Mouse (Mus musculus): ENCODE measurements at regions not wholly inside any gene's neighbourhood (a gene's known extent, or its start where the extent isn't known, plus 50 kb on each side); places are given as distances from the start of the nearest gene placed in this dataset.
"Not testable (repeated sequence)": the region's sequence is repeated elsewhere in the genome, so short reads cannot be mapped to it uniquely, and the experiment has no call there.

- DNase-seq (ENCODE audit: low read depth), result no peak
Measured at GRCm38 (mm10) chr3:98968811-98969210, 75.8 kb upstream of the Hao2 start.

GRCm38 (mm10) chr3:98975777-98976176 is 82.7 kb upstream of the Hao2 start:
- peak; percentile 30 for DNase-seq (ENCODE audit: low read depth)

GRCm38 (mm10) chr3:98982787-98983186 is 89.7 kb upstream of the Hao2 start:
- no peak for DNase-seq (ENCODE audit: low read depth)

DNA sequence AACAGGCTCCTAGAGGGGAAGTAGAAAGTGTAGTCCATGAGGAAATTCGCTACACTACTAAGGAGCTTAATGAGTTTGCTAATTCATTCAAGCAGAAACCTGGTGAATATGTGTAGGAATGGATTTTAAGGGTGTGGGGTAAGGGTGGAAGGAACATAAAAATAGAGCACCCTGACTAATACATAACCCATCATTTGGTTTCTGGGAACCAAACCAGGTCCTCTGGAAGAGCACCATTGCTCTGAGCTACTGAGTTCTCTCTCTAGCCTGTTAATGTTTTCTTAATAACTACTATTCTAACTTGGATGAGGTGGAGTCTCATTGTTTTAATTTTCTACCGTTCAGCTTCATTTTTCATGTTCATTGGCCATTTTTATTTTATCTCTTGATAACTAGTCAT is 94.2 kb upstream of the Hao2 start:
- DNase-seq (ENCODE audit: low read depth), result not testable (repeated sequence)

DNA sequence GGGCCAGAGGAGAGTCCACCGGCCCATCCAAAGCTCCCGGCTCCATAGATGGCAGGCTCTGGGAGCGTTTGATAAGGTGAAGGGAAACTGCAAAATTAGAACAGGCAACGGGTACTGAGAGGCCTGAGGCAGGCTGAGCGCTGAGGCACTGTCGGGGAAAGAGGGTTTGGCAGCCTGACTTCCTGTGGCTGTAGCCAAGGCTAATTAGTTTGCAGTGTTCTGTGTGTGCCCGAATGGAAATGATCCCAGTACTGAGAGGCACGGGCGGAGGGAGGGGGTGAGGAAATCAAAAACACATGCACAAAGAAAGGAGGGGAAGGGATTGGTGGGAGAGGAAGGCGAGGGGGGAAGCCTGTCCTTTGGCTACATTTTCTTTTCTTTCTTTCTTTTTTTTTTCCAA is 97.8 kb upstream of the Hao2 start:
- no peak for DNase-seq (ENCODE audit: low read depth)

DNA sequence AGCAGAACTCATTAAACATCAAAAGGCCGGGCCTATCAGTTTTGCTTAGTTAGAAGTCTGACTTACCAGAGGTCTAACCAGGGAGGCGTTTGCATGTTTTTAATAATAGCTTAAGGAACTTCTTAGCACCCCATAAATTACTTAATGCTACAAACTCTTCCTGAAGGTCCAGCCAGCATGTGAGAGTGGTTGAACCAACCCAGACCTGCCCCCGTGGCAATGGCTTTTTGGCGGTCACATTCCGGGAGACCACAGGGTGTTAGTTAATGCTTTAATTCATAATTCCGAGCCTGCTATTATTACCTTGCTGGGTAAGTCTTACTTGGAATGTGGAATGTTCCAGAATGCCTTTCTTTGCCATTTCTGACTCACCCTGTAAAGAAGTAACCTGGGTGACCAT is 98.2 kb upstream of the Hao2 start:
- DNase-seq (ENCODE audit: low read depth), result no peak

DNA sequence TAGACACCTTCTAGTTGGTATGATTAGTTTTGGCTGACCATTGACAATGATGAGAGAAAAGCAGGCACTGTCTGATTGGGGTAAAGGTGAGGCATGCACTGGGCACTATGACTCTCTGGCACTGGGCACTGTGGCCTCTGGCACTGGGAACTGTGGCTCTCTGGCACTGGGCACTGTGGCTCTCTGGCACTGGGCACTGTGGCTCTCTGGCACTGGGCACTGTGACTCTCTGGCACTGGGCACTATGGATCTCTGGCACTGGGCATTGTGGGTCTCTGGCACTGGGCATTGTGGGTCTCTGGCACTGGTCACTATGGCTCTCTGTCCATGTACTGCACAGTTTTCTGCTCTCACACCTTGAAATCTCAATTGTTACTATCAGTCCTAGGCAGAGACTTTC is 101.0 kb upstream of the Hao2 start:
- DNase-seq (ENCODE audit: low read depth), result no peak

DNA sequence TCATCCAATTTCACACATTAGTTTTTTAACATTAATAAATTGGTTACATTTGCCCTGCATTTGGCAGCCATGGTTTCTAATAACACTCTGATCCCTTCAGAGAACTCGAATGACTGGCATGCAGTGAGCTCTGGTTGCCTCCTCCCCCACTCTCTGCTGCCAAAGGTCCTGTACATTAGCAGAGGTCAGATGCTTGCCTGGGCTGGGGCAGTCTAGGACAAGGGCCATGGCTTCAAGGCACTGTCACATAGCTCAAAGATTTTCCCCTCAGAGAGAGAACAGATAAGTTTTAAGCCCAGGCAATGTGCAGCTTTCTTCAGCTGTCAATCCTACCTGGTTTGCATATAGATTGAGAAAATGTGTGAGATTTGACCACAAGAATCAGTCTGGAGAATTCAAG is 110.2 kb upstream of the Wars2 start:
- DNase-seq (ENCODE audit: low read depth), result no peak

DNA sequence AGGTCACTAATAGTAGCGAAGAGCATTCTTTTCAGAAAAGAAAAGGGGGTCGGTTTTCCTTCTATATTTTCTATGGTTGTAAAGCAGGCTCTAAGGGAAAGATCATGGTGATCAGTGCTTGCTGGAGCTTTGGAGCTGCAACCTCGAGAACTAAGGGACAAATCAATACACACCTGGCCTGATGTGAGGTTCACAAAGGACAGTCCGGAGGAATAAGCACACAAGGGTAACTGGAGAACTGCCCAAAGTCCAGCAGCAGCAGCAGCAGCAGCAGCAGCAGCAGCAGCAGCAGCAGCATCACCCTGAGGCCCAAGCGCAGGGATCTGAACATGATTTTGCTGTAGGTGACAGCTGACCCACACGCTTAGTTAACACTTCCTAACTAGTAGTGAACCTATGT is 94.7 kb upstream of the Wars2 start:
- no peak for DNase-seq (ENCODE audit: low read depth)

DNA sequence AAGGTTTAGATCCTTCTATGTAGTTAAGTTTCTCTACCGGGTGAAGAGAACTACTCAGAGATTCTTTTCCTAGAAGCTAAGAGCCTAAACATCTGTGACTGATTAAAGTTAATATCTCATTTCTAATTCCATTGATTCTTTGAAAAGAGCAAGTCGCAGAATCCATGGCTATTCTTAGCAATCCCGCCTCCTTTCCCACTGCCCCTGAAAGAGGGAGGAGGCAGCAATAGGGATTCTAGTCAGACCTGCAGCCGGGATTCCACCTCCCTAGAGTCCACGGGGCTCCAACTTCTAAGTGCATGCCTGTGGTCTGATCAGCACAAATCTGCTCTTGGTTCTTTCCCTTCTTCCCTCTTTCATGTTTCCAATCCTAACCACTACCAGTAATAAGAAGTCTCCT is 93.7 kb upstream of the Wars2 start:
- no peak for DNase-seq (ENCODE audit: low read depth)

GRCm38 (mm10) chr3:99049305-99049704 is 91.6 kb upstream of the Wars2 start:
- no peak for DNase-seq (ENCODE audit: low read depth)

GRCm38 (mm10) chr3:99052176-99052575 is 88.7 kb upstream of the Wars2 start:
- no peak for DNase-seq (ENCODE audit: low read depth)

GRCm38 (mm10) chr3:99067168-99067567 is 73.7 kb upstream of the Wars2 start:
- no peak for DNase-seq (ENCODE audit: low read depth)
